Mouse (Mus musculus) liver, embryonic 12.5 days (tissue): ENCODE data around the gene Map6d1. TPM values are rescaled to one million over a fixed set of nuclear protein-coding genes. Genes with fewer than 3 reads are reported as not detected.

Experiments
- polyA plus RNA-seq: library from polyadenylated mRNA; unstranded; fragments of >200 nt; fragmentation: Nextera tagmentation; extraction: Ambion mirVana; gene quantifications from 2 replicates; pipeline ENCODE4 v1.2.1, GENCODE M21; 2016

The Map6d1 gene
- polyA plus RNA-seq, 1 experiment from 2014 or later, result 0.13 TPM

Other genes starting within 250 kb of the Map6d1 start
- 5.2 and 5.8 TPM in 2 replicates for gene Klhl24, start 143.8 kb downstream of the Map6d1 start, polyA plus RNA-seq
- gene Yeats2, start 100.3 kb downstream of the Map6d1 start, polyA plus RNA-seq, result 13.8 and 14.0 TPM in 2 replicates
- gene Parl, start 61.0 kb upstream of the Map6d1 start, polyA plus RNA-seq, result 62.1 and 63.7 TPM in 2 replicates
- not detected in 2 replicates for gene Cyp2ab1, start 84.0 kb upstream of the Map6d1 start, polyA plus RNA-seq
- 28.6 and 30.3 TPM in 2 replicates for gene Abcc5, start 185.0 kb upstream of the Map6d1 start, polyA plus RNA-seq